Mouse (Mus musculus) frontal cortex, postnatal 36 days (tissue): ENCODE results near the gene Gulp1.

Experiments
- DNase-seq, 2 experiments: peaks; one replicate each; pipeline ENCODE4 v3.0.0; 2022; ENCODE audit warnings: low spot score in 2 of 2

Gene Gulp1

GRCm38 (mm10) chr1:44551461-44552370 is at the start of gene Gulp1:
Gene Gulp1 (plus strand): TSS chr1:44551511.
- DNase-seq, result peak; percentile 35 to 58

- no peak for DNase-seq
These were observed 1.1 kb upstream of the Gulp1 start for GRCm38 (mm10) chr1:44550261-44550660.

GRCm38 (mm10) chr1:44552371-44552841 is 1.1 kb downstream of the Gulp1 start:
- DNase-seq, result peak; percentile 15 to 17

GRCm38 (mm10) chr1:44553166-44553898 is 2.0 kb downstream of the Gulp1 start:
- peak in 1 of 2 experiments; percentile 34 for DNase-seq

GRCm38 (mm10) chr1:44567431-44567830 is 16.1 kb downstream of the Gulp1 start:
- no peak for DNase-seq

- no peak for DNase-seq
These were observed 17.0 kb downstream of the Gulp1 start for GRCm38 (mm10) chr1:44568296-44568695.

GRCm38 (mm10) chr1:44576001-44576400 is 24.7 kb downstream of the Gulp1 start:
- no peak for DNase-seq

- DNase-seq, result no peak
These were observed 25.3 kb downstream of the Gulp1 start for GRCm38 (mm10) chr1:44576610-44577009.

- DNase-seq, result no peak
These were observed 29.1 kb downstream of the Gulp1 start for GRCm38 (mm10) chr1:44580390-44580789.

- no peak for DNase-seq
These were observed 33.6 kb downstream of the Gulp1 start for GRCm38 (mm10) chr1:44584886-44585385.

GRCm38 (mm10) chr1:44591742-44592141 is 40.4 kb downstream of the Gulp1 start:
- no peak for DNase-seq

GRCm38 (mm10) chr1:44593109-44593508 is 41.8 kb downstream of the Gulp1 start:
- no peak for DNase-seq

- no peak for DNase-seq
These were observed 47.0 kb downstream of the Gulp1 start for GRCm38 (mm10) chr1:44598312-44598711.

GRCm38 (mm10) chr1:44613294-44614041 is 62.2 kb downstream of the Gulp1 start:
- DNase-seq, result no peak

GRCm38 (mm10) chr1:44618751-44619150 is 67.4 kb downstream of the Gulp1 start:
- no peak for DNase-seq

- DNase-seq, result no peak
These were observed 83.2 kb downstream of the Gulp1 start for GRCm38 (mm10) chr1:44634481-44634880.

- no peak for DNase-seq
These were observed 94.5 kb downstream of the Gulp1 start for GRCm38 (mm10) chr1:44645678-44646276.

GRCm38 (mm10) chr1:44678974-44679373 is 127.7 kb downstream of the Gulp1 start:
- no peak for DNase-seq

GRCm38 (mm10) chr1:44679415-44679814 is 128.1 kb downstream of the Gulp1 start:
- DNase-seq, result no peak

GRCm38 (mm10) chr1:44682556-44682955 is 131.2 kb downstream of the Gulp1 start:
- no peak for DNase-seq

GRCm38 (mm10) chr1:44683723-44684122 is 132.4 kb downstream of the Gulp1 start:
- no peak for DNase-seq
